Mouse (Mus musculus) megakaryocyte progenitor cell, adult 5-6 weeks (primary cell): Measurements from ENCODE around the gene Tnpo3. TPM values are rescaled to one million over a fixed set of nuclear protein-coding genes. Genes with fewer than 3 reads are reported as not detected.

Experiments used
- ATAC-seq: replicated peaks from 2 replicates; pipeline ENCODE4 v1.8.0; 2016; ENCODE audit warnings: mild to moderate bottlenecking, moderate TSS enrichment, inconsistent platforms; ENCODE audit not compliant: poor library complexity
- total RNA-seq, 2 experiments: library from RNA; stranded (forward) in 1 of 2; stranded (reverse) in 1 of 2; fragments of 157-497, 149-512 nt in 1 of 2; fragments of 200-1000 nt in 1 of 2; gene quantifications; 2 replicates each; pipeline versions ENCODE4 v1.2.3 to v1.2.4; 2015 to 2017

The Tnpo3 gene
- total RNA-seq (2015) = 61.7 and 79.3 TPM in 2 replicates
- 61.9 and 74.2 TPM in 2 replicates for total RNA-seq (2017)

GRCm38 (mm10) chr6:29609111-29610019 is at the start of gene Tnpo3:
Tnpo3 (minus strand) TSS chr6:29609887.
- ATAC-seq = peak; percentile 96

GRCm38 (mm10) chr6:29658626-29659475 is 49.2 kb upstream of the Tnpo3 start:
- ATAC-seq = no peak

GRCm38 (mm10) chr6:29653271-29653670 is 43.6 kb upstream of the Tnpo3 start:
- no peak for ATAC-seq

- peak; percentile 52 for ATAC-seq
Observed at GRCm38 (mm10) chr6:29650170-29650549, 40.5 kb upstream of the Tnpo3 start.

- ATAC-seq = peak; percentile 99
Observed at GRCm38 (mm10) chr6:29649494-29650169, 39.9 kb upstream of the Tnpo3 start.

- ATAC-seq = no peak
Observed at GRCm38 (mm10) chr6:29641816-29642215, 32.1 kb upstream of the Tnpo3 start.

DNA sequence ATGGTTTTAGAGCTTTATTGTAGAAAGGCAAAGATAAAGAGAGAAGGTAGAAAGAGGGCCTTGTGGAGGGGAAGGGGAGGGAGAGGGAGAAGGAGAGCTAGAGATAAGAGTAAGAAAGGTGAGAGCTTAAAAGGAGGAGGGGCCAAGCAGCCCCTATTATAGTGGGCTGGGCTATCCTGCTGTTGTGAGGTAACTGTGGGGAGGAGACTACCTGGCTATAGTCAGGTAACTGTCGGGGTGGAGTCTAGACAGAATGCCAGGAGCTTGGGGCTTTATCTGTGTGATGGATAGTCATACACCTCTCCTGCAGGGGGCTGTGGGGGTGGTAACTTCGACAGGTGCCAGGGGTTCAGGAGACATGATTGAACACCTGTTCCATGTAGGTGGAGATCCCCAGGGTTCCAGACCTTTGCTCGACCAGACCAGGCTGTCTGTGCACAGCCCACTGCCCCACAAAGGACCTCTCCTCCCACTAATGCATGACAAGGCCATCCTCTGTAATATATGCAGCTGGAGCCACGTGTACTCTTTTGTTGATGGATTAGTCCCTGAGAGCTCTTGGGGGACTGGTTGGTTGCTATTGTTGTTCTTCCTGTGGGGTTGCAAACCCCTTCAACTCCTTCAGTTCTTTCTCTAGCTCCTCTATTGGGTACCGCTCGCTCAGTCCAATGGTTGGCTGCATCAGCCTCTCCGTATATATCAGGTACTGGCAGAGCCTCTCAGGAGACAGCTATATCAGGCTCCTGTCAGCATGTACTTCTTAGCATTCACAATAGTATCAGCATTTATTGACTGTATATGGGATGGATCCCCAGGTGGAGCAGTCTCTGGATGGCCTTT is 30.1 kb upstream of the Tnpo3 start:
- no peak for ATAC-seq

DNA sequence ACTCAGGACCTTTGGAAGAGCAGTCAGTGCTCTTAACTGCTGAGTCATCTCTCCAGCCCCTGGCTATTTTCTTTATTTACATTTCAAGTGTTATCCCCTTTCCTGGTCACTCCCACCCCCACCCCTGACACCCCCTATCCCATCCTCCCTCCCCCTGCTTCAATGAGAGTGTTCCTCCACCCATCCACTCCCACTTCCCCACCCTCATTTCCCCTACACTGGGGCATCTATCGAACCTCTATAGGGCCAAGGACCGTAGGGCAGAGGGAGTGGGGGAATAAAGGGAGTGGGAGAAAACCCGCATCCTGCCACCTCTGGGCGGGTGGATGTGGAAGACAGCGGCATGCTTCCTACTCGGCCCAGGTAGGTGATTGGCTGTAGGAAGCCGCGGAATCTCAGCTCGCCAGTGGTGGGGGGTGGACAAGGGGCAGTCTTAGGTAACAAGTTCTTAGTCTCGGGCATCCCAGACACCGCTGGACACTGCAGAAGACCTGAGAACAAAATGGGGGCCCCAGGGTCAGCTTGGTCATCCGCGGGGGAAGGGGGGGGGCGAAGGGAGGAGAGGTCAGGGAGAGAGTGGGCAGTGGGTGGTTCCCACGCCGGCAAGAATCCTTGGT is 29.3 kb upstream of the Tnpo3 start:
- no peak for ATAC-seq

DNA sequence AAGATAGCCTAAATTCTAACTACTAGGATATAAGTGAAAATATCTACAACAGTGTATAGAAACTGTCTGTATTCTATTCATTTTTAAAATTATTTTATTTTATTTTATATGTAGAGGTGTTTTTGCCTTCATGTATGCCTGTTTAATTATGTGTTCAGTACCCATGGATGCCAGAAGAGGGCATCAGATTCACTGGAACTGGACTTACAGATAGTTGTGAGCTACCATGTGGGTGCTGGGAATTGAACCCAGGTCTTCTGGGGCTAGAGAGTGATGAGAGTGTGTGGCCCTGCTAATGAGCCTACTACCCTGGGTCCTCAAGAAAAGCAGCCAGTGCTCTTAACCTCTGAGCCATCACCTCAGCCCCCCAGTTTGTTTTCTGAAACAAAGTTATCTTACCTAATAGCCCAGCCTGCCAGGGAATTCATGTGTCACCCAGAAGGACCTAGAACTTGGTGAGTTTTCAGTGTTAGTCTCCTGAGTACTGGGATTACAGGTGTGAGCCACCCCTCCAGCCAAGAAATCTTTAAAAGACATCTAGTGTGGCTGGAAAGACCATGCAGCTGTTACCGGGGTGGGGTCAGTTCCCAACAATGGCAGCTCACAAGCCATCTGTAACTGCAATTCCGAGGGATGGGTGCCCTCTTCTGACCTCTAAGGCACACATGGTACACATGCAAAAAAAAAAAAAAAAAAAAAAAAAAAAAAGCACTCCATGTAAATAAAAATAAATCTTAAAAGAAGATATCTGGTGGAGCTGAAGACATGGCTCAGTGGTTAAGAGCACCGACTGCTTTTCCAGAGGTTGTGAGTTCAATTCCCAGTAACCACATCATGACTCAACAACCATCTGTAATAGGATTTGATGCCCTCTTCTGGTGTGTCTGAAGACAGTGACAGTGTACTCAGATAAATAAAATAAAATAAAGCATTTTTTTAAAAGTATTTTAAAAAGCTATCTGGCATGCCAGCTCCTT is 28.0 kb upstream of the Tnpo3 start:
- ATAC-seq = no peak

DNA sequence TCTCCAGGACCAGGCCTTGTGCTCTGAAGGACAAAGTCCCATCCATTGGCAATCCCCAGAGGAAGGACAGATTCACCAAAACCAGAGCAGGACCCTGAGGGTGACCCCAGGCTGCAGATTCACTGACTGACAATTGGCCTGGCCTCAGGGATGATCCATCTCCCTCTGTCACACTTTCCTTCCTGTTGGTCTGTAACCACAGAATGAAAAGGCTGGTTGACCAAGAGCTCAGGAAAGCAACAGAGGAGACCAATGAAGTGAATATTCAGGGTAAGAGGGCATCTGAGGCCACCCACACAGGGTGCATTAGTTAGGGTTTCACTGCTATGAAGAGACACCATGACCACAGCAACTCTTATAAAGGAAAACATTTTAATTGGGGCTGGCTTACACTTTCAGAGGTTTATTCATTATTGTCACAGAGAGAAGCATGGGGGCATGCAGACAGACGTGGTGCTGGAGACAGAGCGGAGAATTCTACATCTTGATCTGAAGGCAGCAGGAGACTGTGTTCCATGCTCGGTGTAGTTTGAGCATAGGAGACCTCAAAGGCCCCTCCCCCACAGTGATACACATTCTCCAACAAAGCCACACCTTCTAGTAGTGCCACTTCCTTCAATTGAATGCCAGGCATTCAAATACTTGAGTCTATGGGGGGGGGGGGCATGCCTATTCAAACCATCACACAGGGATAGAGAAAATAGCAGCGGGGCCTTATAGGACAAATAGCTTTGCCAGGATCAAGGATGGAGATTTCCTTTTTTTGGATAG is 26.8 kb upstream of the Tnpo3 start:
- 0 out of 2 replicates have a peak, but pooled peaks have one; percentile 14 for ATAC-seq

DNA sequence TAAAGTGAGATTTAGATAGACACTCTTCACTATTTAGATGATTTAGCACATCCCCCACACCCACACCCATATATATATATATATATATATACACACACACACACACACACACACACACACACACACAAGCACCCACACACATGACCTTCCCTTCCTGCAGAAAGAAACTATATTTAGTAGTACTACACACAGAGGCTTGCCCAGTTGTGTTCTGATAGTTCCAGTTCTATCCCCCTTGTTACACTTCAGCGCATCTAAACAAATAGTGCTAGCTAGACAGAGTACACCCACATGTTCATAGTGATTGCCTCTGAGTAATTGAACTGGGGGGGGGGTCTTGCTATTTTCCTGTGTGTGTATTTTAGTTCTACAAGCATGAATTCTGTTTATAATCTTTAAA is 24.9 kb upstream of the Tnpo3 start:
- no peak for ATAC-seq

DNA sequence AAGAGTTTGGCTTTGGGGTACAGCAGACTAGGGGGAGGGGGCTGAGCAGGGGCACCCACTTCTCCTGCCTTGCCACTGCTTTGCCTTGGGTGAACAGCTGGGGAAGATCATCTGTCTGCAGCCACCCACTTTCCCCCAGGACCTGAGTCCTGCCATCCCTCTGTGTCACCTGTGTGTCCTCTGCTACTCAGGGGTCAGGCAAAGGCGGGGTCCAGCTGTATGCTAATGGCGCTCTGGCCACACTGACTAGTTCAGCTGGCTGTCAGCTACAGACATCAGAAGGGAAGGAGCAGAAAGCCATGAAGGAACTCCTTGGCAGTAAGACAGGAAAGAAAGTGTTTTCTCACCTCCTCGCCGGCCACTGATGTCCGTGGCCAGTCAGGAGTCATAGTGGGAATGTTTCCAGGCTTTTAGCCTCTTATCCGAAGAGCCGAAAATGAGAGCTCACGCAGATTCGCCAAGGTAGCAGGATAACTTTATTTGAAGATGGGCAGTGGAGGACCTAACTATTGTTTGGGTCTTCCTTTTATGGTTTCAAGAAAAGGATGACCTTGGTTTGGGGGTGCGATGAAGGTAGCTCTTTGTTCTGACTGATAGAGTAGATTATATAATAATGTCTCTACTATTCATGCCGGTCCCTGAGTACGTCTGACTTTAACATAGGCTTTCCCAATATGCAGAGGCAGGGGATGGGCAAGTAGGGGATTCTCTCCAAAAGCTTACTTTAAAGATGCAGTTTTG is 23.0 kb upstream of the Tnpo3 start:
- ATAC-seq = no peak

DNA sequence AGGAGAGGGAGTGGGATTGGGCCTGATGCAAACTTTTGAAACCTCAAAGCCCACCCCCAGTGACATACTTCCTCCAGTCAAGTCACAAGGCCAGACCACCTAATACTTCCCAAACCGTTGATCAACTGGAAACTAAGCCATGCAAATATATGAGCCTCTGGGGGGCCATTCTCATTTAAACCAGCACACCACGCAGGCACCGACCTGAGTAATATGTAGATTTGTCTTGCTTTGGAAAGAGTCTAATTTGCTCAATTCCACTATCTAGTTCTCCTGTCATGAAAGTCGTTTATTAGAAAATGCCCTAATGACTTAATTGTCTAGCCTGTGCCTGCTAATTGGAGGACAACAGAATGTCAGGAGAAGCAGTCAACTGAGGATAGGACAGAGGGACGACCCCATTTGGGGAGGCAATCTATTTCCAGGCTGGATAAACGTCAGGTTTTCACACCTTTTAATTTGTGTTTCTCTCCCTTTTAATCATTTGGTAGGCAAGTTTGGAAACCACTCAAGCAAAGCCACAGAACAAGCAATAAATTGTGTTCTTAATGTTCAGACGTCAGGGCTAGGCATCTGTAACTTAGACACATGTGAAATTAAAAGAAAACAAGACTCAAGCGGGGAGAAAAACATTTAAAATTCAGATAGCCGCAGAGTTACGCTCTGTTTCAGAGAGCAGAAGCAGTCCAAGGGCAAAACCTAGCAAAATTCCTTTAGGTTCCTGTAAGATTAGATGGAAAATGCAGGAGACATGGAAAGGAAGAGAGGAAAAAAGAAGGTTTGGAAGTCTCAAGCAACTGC is 22.3 kb upstream of the Tnpo3 start:
- ATAC-seq = no peak

DNA sequence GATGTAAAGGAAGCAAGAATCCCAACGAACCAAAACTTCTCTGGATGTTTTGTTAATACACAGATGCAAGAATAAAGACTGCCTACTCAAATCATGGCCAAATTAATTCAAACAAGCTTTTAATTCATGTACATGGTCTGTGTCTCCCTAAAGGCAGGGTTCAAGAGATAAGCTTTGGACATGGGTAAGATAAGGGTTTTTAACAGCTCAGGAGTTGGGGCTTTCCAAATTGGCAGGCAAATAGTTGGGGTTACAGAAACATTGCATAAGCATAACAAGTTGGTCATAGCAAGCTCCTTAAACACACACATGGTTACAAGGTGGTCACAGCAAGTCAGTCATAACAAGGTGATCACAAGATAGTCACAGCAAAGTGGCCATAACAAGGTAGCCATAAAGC is 20.5 kb upstream of the Tnpo3 start:
- no peak for ATAC-seq

- no peak for ATAC-seq
Observed at GRCm38 (mm10) chr6:29627756-29628155, 18.1 kb upstream of the Tnpo3 start.

GRCm38 (mm10) chr6:29623857-29624256 is 14.2 kb upstream of the Tnpo3 start:
- peak; percentile 50 for ATAC-seq
